In the genomic region with DNA sequence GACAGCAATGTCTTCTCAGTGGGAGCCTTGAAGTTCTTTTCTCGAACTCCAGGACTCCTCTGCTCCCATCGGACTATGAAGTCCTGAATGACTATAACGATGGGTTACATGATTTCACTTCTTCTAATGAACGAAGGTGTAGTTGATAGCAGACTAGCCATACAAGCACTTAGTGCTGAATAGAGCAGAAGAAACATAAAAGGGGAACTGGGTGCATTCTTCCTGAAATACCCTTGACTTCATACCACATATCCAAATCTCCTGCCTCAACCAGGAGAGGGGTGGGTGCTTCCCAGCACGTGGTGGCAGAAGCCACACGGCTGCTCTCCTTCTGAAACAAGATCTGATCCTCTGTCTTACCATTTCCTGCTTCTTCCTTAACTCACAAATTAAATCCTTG, we compare ENCODE assay signal across 15 mouse cellular contexts.
"Had no signal": no experiment of that assay in that cellular context is flagged by ENCODE, and none has a peak within 500 bp of the region (broad histone marks: within the 10 kb centered on the region; RNA-seq: fewer than 3 reads in every experiment).

No protein-coding gene starts in this region.

- ATAC-seq: hindbrain, postnatal 0 days; intestine, embryonic 16.5 days; liver, embryonic 12.5 days had no signal

- DNase-seq: gastrocnemius, postnatal 14 days; heart, adult 18-20 months; heart, postnatal 10 days; heart, postnatal 36 days; kidney, adult 11 months; kidney, adult 2 months; kidney, adult 9 months; kidney, postnatal 14 days; kidney, postnatal 36 days; layer of hippocampus, adult 9-11 months; layer of hippocampus, postnatal 36 days; left cerebral cortex, postnatal 4 days had no signal
